Mouse (Mus musculus) kidney, embryonic 14.5 days (tissue): Measurements from ENCODE around the gene Galnt9. TPM values are rescaled to one million over a fixed set of nuclear protein-coding genes. Genes with fewer than 3 reads are reported as not detected.

Source experiments
- ATAC-seq: fragments of 200-750 bp; cut with Nextera tagmentation; 2 replicates; pipeline ENCODE4 v1.8.0; 2017; ENCODE audit warnings: moderate number of reproducible peaks, mild to moderate bottlenecking, moderate TSS enrichment, moderate library complexity; ENCODE audit not compliant: low FRiP score, low TSS enrichment
- H3K27ac ChIP-seq: fragments of 300-500 bp; sonication (generic); 2 replicates; pipeline ENCODE4 v1.5.1; 2014; ENCODE audit warnings: low read depth, mild to moderate bottlenecking, low read length, moderate library complexity, mixed read lengths
- H3K27me3 ChIP-seq: fragments of 300-500 bp; sonication (generic); 2 replicates; pipeline ENCODE4 v1.6.1; 2014; ENCODE audit warnings: mild to moderate bottlenecking, low read length; ENCODE audit not compliant: control insufficient read depth, insufficient read depth
- H3K36me3 ChIP-seq: fragments of 300-500 bp; sonication (generic); 2 replicates; pipeline ENCODE4 v1.6.1; 2014; ENCODE audit warnings: low read length, mixed read lengths; ENCODE audit not compliant: control insufficient read depth, insufficient read depth
- H3K4me1 ChIP-seq: fragments of 300-500 bp; sonication (generic); 2 replicates; pipeline ENCODE4 v1.6.1; 2014; ENCODE audit warnings: low read length, mixed read lengths; ENCODE audit not compliant: control insufficient read depth, insufficient read depth
- H3K4me2 ChIP-seq: fragments of 300-500 bp; sonication (generic); replicated peaks from 2 replicates; pipeline ENCODE4 v1.6.1; 2014; ENCODE audit warnings: low read depth, mild to moderate bottlenecking, low read length
- H3K4me3 ChIP-seq: fragments of 300-500 bp; sonication (generic); 2 replicates; pipeline ENCODE4 v1.5.1; 2014; ENCODE audit warnings: mild to moderate bottlenecking, low read length
- H3K9ac ChIP-seq: fragments of 300-500 bp; sonication (generic); 2 replicates; pipeline ENCODE4 v1.6.1; 2014; ENCODE audit warnings: low read depth, mild to moderate bottlenecking, low read length, moderate library complexity
- H3K9me3 ChIP-seq: fragments of 300-500 bp; sonication (generic); 2 replicates; pipeline ENCODE4 v1.6.1; 2016; ENCODE audit warnings: low read length; ENCODE audit not compliant: control insufficient read depth
- WGBS: fragments of 180-500 bp; shearing (Covaris S2); extraction: QIAGEN DNeasy Blood & Tissue Kit; methylation state at CpG from one replicate; pipeline ENCODE4 v1.1.7; 2014; 5-methylcytosine and 5-hydroxymethylcytosine counted together
- polyA plus RNA-seq: library from polyadenylated mRNA; unstranded; fragments of >200 nt; fragmentation: Nextera tagmentation; extraction: Ambion mirVana; gene quantifications from 2 replicates; pipeline ENCODE4 v1.2.1, GENCODE M21; 2014

Gene Galnt9
- 0.09 TPM in 1 of 2 replicates, not detected in the other for polyA plus RNA-seq

DNA sequence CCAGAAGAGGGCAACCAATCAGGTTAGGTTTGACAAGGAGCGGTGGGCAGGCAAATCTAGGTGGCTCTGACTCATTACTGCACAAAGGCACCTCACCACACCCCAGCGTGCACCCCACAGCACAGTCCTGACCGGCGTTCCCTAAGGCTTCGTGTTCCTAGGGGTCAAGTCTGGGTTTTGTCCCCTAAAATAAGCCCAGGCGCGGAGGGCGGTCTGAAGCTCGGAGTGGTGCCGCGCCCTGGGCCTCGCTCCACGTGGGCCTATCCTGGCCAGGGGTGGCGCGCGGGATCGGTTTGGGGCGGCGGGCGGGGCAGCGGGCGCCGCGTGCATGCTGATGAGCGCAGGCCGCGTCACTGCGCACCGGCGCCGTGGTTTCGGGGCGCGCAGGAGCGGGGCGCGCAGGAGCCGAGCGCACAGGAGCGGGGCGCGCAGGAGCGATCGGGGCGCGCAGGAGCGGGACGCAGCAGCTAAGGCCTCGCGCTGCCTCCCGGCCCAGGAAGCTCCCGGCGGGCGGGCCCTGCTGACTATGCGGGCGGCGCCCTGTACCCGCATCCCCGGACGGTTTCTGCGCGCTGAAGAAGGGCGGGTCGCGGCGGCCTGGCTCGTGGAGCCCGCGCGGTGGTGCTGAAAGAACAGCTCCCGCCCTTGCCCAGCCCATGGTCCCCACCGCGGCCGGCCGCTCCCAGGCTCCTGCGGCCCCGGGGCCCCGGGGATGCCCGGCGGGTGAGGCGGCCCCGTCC lies at the start of gene Galnt9:
Galnt9 (plus strand) TSS at position 405 of the 740 bp plus-strand sequence.
- Histone ChIP-seq H3K9me3 (no peaks in the 10 kb centered on the region), H3K9ac (no peak within 1 kb of the TSS), H3K4me3 (peak within 1 kb of the TSS; percentile 38), H3K4me2 (peak within 1 kb of the TSS; percentile 69), H3K4me1 (no peaks in the 10 kb centered on the region), H3K36me3 (no peaks in the 10 kb centered on the region), H3K27me3 (peaks cover 35% of the 10 kb centered on the region), H3K27ac (no peak within 1 kb of the TSS)
- under 1% methylated on average over 69 of the region's 82 CpGs for WGBS
- peak; percentile 92 for ATAC-seq

DNA sequence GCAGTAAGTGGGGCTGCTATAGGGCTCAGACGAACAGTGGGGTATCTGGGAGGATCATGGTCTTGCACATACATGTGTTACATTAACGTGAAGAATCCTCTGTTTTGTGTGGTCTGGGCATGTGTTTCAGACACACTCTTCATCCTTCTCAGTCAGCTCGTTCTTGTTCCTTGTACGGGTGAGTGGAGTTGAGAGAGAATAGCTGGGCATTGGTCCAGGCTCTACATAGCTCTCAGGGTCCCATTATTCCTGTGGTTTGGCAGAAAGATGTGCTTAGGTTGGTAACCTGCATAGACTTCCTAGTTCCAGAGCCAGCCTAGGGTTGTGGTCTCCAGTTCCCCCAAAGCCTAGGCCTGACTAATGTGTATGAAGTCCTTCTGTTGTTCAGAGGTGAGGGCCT lies 49.8 kb upstream of the Galnt9 start:
- H3K4me3 ChIP-seq: no peak overlapping the region
- H3K9ac ChIP-seq: no peak overlapping the region
- H3K36me3 ChIP-seq: no peaks in the 10 kb centered on the region
- no peak overlapping the region for H3K27ac ChIP-seq
- H3K27me3 ChIP-seq: no peaks in the 10 kb centered on the region
- WGBS: 79% methylated on average over 4 of the region's 4 CpGs
- H3K4me1 ChIP-seq: 0 out of 2 replicates have a peak, but pooled peaks cover 3% of the 10 kb centered on the region
- ATAC-seq: no peak
- no peak overlapping the region for H3K4me2 ChIP-seq
- H3K9me3 ChIP-seq: no peaks in the 10 kb centered on the region

DNA sequence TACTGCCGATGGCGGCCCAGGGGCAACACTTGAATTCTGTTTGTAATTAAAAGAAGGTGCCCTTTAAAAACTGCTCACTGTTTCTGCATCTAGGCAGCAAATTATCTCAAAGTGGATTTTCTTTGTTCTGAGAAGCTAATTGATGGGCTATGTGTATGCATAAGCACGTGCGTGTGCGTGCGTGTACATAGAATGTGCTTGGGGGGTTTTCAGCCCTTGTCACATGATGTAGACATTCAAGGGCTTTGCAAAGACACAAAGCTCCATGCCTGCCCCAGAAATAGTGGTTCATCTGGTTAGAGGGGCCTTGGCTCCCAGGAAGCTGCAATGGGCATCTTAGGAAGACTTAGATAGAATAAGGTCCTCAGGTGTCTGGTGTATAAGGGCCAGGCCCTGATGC lies 49.1 kb upstream of the Galnt9 start:
- 92% methylated on average over 6 of the region's 6 CpGs for WGBS
- no peaks in the 10 kb centered on the region for H3K27me3 ChIP-seq
- H3K9ac ChIP-seq: no peak overlapping the region
- H3K4me2 ChIP-seq: no peak overlapping the region
- 0 out of 2 replicates have a peak, but pooled peaks cover 3% of the 10 kb centered on the region for H3K4me1 ChIP-seq
- H3K27ac ChIP-seq: no peak overlapping the region
- no peaks in the 10 kb centered on the region for H3K9me3 ChIP-seq
- H3K4me3 ChIP-seq: no peak overlapping the region
- ATAC-seq: no peak
- no peaks in the 10 kb centered on the region for H3K36me3 ChIP-seq

DNA sequence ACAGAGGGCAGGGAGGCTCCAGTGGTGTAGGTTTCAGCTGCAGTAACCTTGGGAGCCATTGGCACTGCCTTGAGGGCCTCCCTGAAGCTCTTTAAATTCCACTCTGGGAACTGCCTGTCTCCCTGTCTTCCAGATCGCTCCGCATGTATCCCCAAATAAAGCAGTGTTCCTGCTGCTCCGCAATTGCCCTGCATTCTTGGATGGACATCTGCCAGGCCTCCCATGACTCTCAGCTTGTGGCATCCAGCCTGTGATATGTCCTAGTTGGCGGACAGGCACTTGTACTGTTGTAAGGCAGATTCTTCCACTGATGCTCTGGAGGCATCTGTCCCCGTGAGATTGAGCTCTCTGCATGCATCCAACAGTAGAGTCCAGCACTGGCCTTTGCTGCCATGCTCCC lies 46.6 kb upstream of the Galnt9 start:
- H3K27me3 ChIP-seq: no peaks in the 10 kb centered on the region
- H3K27ac ChIP-seq: no peak overlapping the region
- no peak overlapping the region for H3K9ac ChIP-seq
- 0 out of 2 replicates have a peak, but pooled peaks cover 3% of the 10 kb centered on the region for H3K4me1 ChIP-seq
- no peaks in the 10 kb centered on the region for H3K9me3 ChIP-seq
- 77% methylated on average over 5 of the region's 5 CpGs for WGBS
- no peak overlapping the region for H3K4me3 ChIP-seq
- no peak overlapping the region for H3K4me2 ChIP-seq
- no peak for ATAC-seq
- H3K36me3 ChIP-seq: no peaks in the 10 kb centered on the region

DNA sequence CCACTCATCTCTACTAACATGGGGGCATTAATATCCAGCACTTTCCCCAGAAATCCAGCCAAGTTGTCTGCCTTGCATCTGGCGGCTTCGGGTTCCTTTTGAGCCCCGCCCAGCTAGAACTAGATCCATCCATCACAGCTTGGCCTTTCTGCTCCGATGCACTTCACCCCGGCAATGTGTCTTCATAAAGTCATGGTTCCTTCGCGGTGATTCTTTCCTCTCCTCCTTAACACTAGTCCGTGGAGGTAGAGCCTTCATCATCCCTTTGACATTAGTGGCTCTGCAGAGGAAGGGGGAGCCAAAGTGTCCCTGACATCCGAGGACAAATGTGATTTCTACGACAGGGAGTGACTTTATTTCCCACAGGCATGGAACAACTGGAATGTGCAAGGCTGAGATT lies 46.1 kb upstream of the Galnt9 start:
- no peak overlapping the region for H3K9ac ChIP-seq
- 0 out of 2 replicates have a peak, but pooled peaks cover 3% of the 10 kb centered on the region for H3K4me1 ChIP-seq
- 18% methylated on average over 10 of the region's 10 CpGs for WGBS
- no peaks in the 10 kb centered on the region for H3K27me3 ChIP-seq
- no peak for ATAC-seq
- H3K4me3 ChIP-seq: no peak overlapping the region
- no peaks in the 10 kb centered on the region for H3K9me3 ChIP-seq
- no peak overlapping the region for H3K27ac ChIP-seq
- no peak overlapping the region for H3K4me2 ChIP-seq
- no peaks in the 10 kb centered on the region for H3K36me3 ChIP-seq

DNA sequence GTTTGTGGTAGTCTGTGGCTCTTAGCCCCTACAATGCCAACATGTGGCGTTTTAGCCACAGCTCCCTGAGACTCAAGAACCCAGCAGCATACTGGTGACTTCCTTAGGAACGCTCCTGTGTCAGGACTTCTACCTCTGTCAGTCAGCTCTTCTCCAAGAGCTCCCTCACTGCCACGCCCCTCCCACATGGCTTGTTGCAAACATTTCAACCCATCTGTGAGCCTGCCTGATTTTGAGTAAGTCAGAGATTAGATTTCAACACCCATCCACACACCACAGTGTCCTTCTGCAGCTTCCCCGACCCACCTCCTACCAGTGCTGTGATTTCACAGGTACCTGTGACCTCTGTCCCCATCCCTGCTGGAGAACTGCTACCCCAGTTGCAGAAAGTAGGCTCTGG lies 43.9 kb upstream of the Galnt9 start:
- Histone ChIP-seq H3K4me1 (0 out of 2 replicates have a peak, but pooled peaks cover 3% of the 10 kb centered on the region), H3K36me3 (no peaks in the 10 kb centered on the region), H3K27me3 (no peaks in the 10 kb centered on the region), H3K9ac (no peak overlapping the region), H3K27ac (no peak overlapping the region), H3K9me3 (no peaks in the 10 kb centered on the region), H3K4me3 (no peak overlapping the region), H3K4me2 (no peak overlapping the region)
- no peak for ATAC-seq
- WGBS: 67% methylated on average over 4 of the region's 4 CpGs

DNA sequence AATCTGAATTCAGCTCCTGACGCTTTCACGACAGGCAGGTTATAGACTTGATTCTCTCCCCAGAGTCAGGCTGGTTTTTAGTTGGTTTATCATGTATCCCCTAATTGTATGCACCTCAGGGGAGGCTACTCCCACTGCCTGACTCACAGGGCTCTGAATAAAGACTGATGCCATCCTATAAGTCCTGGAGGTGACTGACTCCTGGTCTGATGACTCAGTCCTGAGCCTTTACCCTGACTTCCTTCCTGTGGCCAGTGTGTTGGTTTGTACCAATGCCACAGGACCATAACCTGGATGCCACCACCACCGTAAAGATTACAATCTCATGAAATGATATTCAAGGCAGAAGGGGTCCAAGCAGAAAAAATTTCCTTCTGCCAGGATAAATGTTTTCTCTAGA lies 40.8 kb upstream of the Galnt9 start:
- Histone ChIP-seq H3K4me1 (0 out of 2 replicates have a peak, but pooled peaks cover under 1% of the 10 kb centered on the region), H3K9me3 (no peaks in the 10 kb centered on the region), H3K27ac (no peak overlapping the region), H3K4me2 (no peak overlapping the region), H3K4me3 (no peak overlapping the region), H3K9ac (no peak overlapping the region), H3K27me3 (no peaks in the 10 kb centered on the region), H3K36me3 (no peaks in the 10 kb centered on the region)
- no peak for ATAC-seq
- 88% methylated on average over 3 of the region's 3 CpGs for WGBS

DNA sequence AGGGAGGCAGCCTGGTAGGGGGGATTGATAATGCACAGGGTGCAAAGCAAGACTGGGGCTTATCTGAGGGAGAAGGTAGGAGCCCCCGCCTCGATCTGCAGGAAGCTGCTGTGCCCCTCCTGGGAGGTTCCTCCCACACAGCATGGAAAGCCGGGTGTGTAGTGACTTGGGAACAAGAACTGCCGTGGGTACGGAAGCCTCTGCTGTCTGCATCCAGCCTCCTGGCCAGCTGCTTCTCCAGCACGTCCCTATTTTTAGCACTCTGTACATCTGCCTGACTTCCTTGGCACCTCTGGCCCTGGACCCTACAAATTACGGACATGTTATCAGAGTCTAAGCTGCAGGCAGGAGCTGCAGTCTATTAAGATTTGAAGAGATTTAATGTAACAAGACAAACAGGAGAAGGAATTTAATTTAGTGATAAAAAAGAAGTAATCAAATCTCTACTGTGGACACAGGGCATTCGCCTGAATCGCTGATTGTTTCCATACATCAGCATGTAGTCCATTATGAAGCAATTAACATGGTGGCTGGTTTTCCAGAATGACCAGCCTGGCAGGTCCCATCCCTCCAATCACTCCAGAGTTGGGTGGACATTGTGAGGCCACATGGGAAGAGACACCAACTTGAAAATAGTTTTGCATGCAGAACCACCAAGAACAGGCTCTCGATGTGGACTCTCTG lies 38.4 kb upstream of the Galnt9 start:
- Histone ChIP-seq H3K36me3 (no peaks in the 10 kb centered on the region), H3K4me1 (no peaks in the 10 kb centered on the region), H3K27me3 (no peaks in the 10 kb centered on the region), H3K9ac (no peak overlapping the region), H3K9me3 (no peaks in the 10 kb centered on the region), H3K27ac (no peak overlapping the region), H3K4me3 (no peak overlapping the region), H3K4me2 (no peak overlapping the region)
- 54% methylated on average over 10 of the region's 10 CpGs for WGBS
- no peak for ATAC-seq

DNA sequence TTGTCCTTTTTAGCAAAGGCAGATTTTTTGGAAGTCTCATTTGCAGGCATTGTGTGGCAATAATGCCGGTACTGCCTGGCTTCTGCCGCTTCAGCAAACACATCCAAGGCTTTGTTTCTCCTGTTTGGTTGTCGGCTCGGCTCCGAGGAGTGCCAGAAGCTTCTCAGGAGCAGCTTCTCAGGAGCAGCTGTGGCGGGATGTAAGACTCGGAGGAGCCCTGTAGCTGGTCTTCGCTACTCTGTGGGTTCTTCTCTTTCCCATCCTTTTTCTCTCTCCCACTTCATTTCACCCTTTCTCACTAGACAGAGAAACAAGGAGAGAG lies 37.9 kb upstream of the Galnt9 start:
- Histone ChIP-seq H3K27ac (no peak overlapping the region), H3K4me1 (no peaks in the 10 kb centered on the region), H3K27me3 (no peaks in the 10 kb centered on the region), H3K9ac (no peak overlapping the region), H3K4me3 (no peak overlapping the region), H3K36me3 (no peaks in the 10 kb centered on the region), H3K4me2 (no peak overlapping the region), H3K9me3 (no peaks in the 10 kb centered on the region)
- 80% methylated on average over 8 of the region's 8 CpGs for WGBS
- no peak for ATAC-seq
